Mouse (Mus musculus): ENCODE results near the gene Wnt7b.

Gene Wnt7b

GRCm38 (mm10) chr15:85601202-85601601 lies 18.9 kb upstream of the Wnt7b start:
- DNase-seq (ENCODE audit: low spot score in 2 of 2), result no peak

- no peak for DNase-seq (ENCODE audit: low spot score in 2 of 2)
Measured at GRCm38 (mm10) chr15:85600696-85601094, 18.4 kb upstream of the Wnt7b start.

DNA sequence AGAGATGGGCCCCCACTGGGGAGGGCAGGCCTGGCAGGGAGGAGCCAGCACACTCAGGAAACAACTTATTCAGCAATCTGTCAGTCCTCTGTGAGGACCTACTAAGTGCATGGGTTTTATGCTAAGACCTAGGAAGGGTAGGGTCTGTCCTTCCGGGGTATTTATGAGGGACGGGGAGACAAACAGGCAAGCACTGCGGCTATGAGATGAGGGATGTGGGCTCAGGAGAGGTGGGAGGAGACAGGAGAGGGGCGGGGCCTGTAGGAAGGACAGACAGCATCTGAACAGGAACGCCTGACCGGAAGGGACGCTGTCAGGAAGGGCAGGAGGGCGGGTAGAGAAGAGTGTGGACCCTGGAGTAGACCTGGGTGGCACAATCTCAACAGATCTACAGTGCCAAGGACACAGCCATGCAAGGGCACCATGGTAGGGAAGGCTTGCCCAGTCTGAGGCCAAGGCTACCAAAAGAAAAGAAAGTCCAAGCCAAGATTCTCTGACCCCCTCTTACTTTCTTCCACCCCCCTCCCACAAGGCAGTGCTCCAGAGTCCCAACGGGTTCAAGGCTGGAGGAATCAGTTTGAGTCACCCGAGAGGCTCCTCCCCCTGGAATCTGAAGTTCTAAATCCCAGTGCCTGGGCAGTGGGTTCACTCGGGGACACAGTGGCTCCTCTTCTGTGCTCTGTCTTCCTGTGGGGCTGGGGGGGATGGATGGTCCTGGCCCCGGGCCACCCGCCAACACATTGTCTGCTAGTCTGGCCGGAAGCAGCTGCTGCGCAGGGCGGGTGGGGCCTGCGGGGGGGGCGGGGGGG lies 17.8 kb upstream of the Wnt7b start:
- DNase-seq (ENCODE audit: low spot score in 2 of 2), result peak; percentile 83 to 84

DNA sequence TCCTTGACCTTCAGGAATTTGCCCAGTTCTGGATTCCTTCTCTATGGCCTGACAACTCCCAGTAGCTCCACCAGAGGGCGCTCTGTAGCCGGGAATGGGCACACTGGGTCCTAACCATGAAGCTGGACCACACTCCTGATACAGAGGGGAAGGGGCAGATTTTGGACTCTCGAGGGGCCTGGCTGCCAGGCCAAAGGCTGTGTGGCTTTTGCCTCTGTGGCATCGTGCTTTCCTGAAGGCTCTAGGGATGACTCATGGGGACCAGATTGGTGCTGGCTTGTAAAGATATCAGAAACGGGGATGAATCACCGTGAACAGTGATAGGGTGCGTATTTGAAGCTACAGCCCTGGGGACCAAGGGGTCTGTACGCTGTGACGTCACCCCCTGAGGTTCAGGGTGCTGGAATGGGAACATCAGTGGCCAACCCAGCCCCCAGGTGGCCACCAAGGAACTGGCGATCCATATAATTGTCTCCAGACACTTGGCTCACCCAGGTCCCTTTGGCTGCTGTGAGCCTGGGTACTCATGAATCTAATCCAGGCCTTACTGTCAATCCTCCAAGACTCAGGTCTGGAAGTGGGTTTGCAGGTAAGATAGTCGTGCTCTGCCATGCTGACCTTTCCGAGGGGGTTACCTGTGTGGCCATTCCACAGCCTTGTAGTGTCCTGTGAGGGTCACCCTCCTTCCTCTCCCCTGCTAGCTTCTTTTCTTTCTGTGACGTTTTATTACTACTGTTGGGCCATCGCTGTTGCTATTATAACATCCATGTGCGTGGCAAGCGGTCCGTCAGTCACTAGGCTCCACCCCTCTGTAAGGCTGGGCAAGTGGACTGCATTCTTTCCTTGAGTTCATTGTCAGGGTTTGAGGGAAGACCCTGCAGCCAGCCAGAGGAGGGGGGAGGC lies 17.0 kb upstream of the Wnt7b start:
- peak; percentile 66 to 78 for DNase-seq (ENCODE audit: low spot score in 2 of 2)

- no peak for DNase-seq (ENCODE audit: low spot score in 2 of 2)
Measured at GRCm38 (mm10) chr15:85598443-85598842, 16.2 kb upstream of the Wnt7b start.

DNA sequence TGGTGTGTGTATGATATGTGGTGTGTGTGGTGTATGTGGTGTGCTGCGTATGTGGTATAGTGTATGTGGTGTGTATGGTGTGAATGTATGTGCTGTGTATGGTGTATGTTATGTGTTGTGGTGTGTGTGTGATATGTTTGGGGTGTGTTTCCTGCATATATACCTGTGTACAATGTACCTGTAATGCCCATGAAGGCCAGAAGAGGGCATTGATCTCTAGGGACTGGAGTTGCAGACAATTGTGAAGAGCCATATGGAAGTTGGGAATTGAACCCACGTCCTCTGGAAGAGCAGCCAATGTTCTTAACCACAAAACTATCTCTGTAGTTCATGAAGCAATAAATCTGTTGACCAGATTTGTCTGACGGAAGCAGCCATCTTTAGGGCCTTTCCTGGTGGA lies 15.1 kb upstream of the Wnt7b start:
- DNase-seq (ENCODE audit: low spot score in 2 of 2), result no peak

DNA sequence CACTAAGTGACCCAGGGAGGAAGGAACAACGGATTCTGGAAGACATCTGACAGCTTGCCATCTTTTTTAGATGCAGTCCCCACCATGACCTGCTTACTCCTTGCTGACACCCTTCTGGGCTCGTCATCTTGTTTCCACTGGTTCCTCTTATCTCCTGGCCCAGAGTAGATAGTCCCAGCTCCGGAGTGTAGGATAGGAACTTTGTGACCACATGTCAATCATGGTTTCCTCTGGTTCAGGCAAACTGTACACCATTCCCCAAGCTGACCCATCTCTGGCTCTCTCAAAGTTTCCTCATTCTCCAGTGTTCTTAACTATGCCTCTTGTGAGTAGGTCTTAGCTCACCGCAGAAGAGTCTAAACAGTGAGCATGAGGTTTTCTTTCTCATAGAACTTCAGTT lies 10.4 kb upstream of the Wnt7b start:
- no peak for DNase-seq (ENCODE audit: low spot score in 2 of 2)

DNA sequence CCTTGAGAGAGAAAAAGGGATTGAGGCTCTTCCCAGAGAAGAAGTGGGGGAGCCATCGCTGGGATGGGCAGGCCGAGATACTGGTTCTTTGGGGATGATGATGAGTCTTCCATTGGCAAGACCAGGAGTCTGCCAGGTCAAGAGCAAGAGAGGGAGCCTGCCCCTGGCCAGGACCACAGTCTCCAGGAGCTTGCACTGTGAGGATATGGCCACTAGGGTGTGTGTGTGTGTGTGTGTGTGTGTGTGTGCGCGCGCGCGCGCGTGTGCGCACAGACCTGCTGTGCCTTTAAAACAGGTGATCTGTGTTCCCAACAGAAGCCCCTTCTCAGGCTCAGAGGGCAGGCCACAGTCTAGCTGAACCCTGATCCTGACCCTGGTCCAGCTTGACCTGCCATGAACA lies 8.6 kb upstream of the Wnt7b start:
- no peak for DNase-seq (ENCODE audit: low spot score in 2 of 2)

DNA sequence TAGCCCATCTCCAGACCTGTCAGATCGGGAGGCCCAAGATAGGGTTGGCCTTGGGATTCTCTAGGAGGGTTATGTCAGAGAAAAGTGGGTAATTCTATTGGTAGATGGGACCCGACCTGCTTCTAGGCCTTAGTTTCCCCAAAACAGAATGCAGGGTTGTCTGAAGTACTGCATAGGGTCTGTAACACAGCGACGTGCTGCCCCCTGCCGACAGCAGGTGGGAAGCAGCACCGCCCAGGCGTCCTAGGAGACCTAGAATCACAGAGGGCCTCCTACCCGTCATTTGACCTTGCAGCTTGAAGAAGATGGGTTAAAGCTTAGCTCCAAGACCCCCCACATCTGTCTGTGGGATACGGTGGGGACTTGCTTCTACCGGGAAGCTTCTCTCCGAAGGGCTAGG lies 1.2 kb upstream of the Wnt7b start:
- DNase-seq (ENCODE audit: low spot score in 2 of 2), result peak; percentile 45 to 79

DNA sequence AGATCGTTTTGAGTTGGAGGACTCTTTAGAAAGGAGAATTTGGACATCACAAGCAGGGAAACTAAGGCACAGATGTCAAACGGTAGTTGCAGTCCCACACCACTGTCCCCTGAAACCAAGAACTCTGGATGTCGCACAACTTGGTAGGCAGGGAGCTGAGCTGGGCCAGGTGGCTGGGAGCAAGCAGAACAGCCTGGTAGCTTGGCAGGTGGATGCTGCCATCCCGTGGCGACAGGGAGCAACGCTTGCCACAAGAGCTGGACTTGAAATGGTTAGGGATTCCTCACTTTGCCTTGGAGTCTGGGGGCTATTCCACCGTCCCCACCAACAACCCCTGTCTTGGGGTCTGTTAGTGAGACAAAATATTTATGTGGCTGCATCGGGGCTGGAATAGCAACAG lies 751 bp upstream of the Wnt7b start:
- DNase-seq (ENCODE audit: low spot score in 2 of 2), result peak; percentile 73 to 82

DNA sequence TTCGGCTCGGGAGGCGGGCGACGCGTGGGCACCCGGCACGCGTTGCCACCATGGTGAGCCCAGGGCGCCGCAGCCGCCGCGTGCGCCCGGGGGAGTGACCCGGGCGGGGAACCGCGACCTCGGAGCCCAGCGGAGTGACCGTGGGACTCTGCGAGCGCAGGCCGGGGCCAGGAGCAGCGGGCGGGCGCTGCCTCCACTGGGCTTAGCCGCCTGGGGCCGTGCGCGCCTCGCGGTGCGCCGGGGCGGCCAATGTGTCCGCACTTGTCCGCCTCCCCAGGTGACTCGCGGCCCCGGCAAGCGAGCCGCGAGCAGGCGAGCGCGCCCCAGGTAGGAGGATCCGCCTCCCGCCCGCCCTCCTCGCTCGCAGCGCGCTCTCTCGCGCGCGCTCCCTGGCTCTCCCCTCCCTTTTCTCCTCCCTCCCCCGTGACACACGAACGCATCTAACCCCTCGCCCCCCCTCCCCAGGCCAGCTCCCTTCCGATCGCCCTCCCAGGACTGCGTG lies 659 bp downstream of the Wnt7b start:
- DNase-seq (ENCODE audit: low spot score in 2 of 2), result no peak

- no peak for DNase-seq (ENCODE audit: low spot score in 2 of 2)
Measured at GRCm38 (mm10) chr15:85580934-85581562, 1.2 kb downstream of the Wnt7b start.

DNA sequence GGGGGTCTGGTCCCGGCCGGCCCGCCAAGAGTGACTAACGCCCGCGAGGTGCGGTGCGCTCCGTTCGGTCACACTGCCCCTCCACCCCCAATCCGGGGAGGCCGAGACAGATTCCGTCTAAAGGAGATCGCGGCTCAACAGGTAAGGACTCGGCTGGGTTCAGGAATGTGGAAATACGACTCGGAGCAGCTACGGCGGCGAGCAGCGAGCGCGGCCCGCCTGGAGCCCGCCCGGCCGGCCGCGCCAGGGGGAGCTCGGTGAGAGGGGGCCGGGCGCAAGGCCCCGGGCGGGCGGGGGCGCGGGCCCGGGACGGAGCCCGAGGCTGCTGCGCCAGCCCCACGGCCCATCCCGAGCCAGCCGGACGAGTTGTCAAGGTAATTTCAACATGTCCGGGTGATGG lies 1.8 kb downstream of the Wnt7b start:
- DNase-seq (ENCODE audit: low spot score in 2 of 2), result peak in 1 of 2 experiments; percentile 47

GRCm38 (mm10) chr15:85577583-85578460 lies 4.5 kb downstream of the Wnt7b start:
- DNase-seq (ENCODE audit: low spot score in 2 of 2), result no peak

DNA sequence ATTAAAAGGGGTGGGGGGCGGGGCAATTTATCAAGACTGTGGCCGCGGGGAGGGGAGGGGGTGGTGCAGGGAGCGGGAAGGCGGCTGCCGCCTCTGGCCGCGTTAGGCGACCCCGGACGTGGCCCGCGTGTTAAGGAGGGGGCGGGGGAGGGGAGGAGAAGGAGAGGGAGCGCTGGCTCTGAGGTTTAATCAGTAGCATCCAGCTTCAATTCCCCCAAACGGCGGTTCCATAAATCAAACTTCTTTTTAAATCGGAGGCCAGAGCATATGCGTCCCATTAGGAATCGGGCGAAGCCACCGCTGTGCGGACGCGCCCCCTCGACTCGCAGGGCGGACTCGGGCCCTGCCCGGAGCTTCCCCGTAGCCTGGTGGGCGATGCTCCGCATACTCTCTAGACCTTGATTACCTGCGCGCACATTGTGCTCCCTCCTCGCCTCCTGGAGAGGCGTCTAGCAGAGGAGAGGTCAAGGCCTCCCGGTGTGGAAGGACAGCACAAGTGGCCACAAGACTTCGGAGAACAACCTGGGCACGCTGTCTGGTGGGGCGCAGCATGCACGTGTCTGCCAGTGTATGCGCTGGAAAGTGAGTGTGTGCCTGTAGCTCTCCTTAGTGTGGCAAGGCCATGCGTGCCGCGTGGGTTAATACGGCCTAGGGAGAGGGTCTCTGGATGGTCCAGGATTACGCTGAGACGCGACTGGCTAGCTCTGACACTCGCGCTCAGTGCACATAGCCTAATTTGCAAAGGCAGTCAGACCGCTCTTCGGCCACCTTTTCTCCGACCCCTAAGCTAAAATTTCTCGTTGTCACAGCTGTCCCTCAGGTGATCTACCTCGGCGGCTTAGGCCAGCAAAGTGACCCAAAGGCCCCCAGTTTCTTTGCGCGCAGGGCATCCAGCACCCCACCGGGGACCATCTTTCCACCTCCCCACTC lies 5.5 kb downstream of the Wnt7b start:
- DNase-seq (ENCODE audit: low spot score in 2 of 2), result no peak

- DNase-seq (ENCODE audit: low spot score in 2 of 2), result no peak
Measured at GRCm38 (mm10) chr15:85576110-85576509, 6.2 kb downstream of the Wnt7b start.

- no peak for DNase-seq (ENCODE audit: low spot score in 2 of 2)
Measured at GRCm38 (mm10) chr15:85574558-85574957, 7.7 kb downstream of the Wnt7b start.

DNA sequence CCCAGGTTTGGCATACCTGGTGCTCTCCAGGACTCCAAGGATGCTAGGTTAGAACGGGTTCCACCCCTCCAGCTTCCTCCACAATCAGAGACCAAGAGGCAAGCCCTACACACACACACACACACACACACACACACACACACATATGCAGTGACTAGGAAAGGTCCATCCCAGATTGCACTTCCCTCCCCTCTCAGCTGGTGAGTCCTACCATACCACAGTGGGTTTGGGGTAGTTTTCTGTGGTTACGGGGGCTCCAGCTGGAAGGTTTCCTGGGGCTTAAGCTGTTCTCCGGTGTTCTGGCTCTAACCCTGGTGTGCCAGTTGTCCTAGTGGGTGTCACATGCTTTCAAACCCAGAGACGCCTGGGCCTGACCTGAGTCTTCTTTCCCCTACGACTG lies 8.2 kb downstream of the Wnt7b start:
- no peak for DNase-seq (ENCODE audit: low spot score in 2 of 2)

DNA sequence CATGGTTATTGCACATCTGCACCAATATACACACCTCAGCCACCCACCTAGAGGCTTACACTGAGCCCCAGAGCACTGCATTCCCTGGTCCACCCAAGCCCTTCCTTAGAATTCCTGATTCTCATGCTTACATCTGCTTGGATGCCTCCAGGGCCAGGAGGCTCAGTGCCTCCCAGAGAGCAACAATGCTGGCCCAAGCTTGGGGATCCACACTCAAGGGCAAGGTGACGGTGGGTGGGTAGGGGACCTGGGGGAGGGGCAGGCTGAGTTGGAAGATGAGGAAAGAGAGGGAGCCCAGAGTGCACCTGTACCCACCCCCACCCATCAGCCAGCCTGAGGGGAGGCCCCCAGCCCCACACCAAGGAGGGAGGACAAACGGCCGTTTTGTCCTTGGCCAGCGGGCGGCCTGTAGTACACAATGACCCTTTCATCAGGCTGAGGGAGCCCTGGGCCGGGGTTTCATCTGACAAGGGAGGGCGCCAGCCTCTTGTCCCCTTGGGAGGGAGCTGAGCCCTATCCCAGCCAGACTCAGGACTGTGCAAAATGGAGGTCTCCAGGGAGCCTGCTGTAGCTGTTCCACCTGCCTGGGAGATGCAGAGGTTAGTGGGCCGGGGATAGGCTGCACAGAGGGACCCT lies 9.5 kb downstream of the Wnt7b start:
- no peak for DNase-seq (ENCODE audit: low spot score in 2 of 2)

All from urinary bladder, postnatal 4 days (tissue).